Mouse (Mus musculus): ENCODE measurements at regions not wholly inside any gene's neighbourhood (a gene's known extent, or its start where the extent isn't known, plus 50 kb on each side); places are given as distances from the start of the nearest gene placed in this dataset.
A peak's percentile ranks its signal among the peaks of the same experiment; 100 is the strongest.

DNA sequence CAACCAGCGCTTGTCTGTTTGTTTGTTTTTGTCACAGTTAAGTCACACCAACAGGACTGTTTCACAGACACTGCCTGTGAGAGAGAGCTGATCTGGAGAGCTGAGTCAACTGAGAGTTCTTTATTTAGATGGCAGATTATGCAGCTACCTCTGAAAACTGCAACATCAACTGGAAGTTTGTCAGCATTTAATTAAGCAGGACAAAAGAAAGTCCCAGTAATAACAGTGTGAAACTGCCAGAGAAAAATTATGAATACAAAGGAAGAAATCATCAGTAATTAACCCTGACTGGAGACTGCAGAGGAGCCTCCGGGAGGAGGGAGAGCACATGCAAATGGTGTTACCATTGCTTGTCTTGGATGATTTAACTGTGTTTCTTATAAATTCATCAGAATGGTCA lies 495.5 kb upstream of the Prmt6 start:
- 62% methylated on average over 2 of the region's 2 CpGs for WGBS
- Histone ChIP-seq H3K4me2 (ENCODE audit: low read depth, low read length, poor library complexity, severe bottlenecking) (no peak overlapping the region), H3K36me3 (ENCODE audit: insufficient read depth, low read length) (no peaks in the 10 kb centered on the region), H3K9ac (replicated peaks; ENCODE audit: low read length, poor library complexity, severe bottlenecking) (no peak overlapping the region), H3K4me1 (ENCODE audit: insufficient read depth, low read length) (no peaks in the 10 kb centered on the region), H3K4me3 (ENCODE audit: low read depth, low read length) (no peak overlapping the region), H3K27me3 (ENCODE audit: insufficient read depth, low read length) (no peaks in the 10 kb centered on the region), H3K9me3 (ENCODE audit: low read length) (no peaks in the 10 kb centered on the region), H3K27ac (ENCODE audit: low read depth, low read length) (no peak overlapping the region)
- ATAC-seq (ENCODE audit: low FRiP score) (no peak), DNase-seq (ENCODE audit: low spot score) (no peak)
- TF ChIP-seq CTCF (IDR thresholded peaks at IDR 0.05), result no peak

DNA sequence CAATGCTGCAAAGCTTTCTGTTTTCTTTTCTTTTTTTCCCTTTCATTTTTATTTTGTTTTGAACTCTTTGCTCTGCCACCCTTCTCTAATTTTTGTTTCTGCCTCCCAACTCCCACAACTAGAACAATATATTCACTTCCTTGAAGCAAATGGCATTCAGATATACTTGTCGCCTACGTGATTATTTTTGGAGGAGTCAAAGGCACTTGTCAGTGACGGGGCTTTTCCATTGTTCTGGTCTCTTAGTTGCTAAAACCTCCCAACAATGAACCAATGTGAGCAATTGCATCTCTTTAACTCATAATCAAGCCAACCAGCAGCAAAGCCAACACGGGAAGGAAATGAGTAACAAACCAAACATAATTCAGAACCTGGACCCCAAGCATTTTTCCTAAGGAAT lies 449.3 kb upstream of the Prmt6 start:
- TF ChIP-seq CTCF (IDR thresholded peaks at IDR 0.05), result no peak
- Histone ChIP-seq H3K9me3 (ENCODE audit: low read length) (no peaks in the 10 kb centered on the region), H3K27me3 (ENCODE audit: insufficient read depth, low read length) (no peaks in the 10 kb centered on the region), H3K4me2 (ENCODE audit: low read depth, low read length, poor library complexity, severe bottlenecking) (no peak overlapping the region), H3K27ac (ENCODE audit: low read depth, low read length) (no peak overlapping the region), H3K4me1 (ENCODE audit: insufficient read depth, low read length) (no peaks in the 10 kb centered on the region), H3K9ac (replicated peaks; ENCODE audit: low read length, poor library complexity, severe bottlenecking) (no peak overlapping the region), H3K4me3 (ENCODE audit: low read depth, low read length) (no peak overlapping the region), H3K36me3 (ENCODE audit: insufficient read depth, low read length) (no peaks in the 10 kb centered on the region)
- no peak for ATAC-seq (ENCODE audit: low FRiP score)
- 20% methylated on average over 4 of the region's 4 CpGs for WGBS
- no peak for DNase-seq (ENCODE audit: low spot score)

DNA sequence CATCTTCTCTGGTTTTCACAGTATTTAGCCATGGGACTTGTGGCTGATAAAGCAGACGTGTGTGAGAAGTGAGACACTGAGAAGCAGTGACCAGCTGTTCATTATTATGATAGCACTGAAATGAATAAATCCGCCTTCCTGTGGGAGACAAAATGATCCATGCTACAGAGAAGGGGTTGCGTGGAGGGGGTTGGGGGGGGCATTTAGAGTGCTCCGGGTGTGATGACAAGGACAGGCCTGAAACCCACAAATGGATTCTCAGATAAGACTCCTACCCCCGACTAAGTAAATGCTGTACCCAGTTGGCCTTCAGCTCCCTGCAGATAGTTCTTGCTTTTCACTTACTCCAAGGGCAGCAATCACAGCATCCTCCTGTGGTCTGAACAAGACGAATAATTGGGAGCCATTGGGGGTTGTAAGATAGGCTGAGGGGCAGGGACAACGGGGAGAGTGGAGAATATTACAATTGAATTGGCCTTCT lies 416.8 kb upstream of the Prmt6 start:
- Histone ChIP-seq H3K9me3 (ENCODE audit: low read length) (no peaks in the 10 kb centered on the region), H3K9ac (replicated peaks; ENCODE audit: low read length, poor library complexity, severe bottlenecking) (no peak overlapping the region), H3K27ac (ENCODE audit: low read depth, low read length) (no peak overlapping the region), H3K4me2 (ENCODE audit: low read depth, low read length, poor library complexity, severe bottlenecking) (no peak overlapping the region), H3K4me1 (ENCODE audit: insufficient read depth, low read length) (no peaks in the 10 kb centered on the region), H3K27me3 (ENCODE audit: insufficient read depth, low read length) (no peaks in the 10 kb centered on the region), H3K36me3 (ENCODE audit: insufficient read depth, low read length) (no peaks in the 10 kb centered on the region), H3K4me3 (ENCODE audit: low read depth, low read length) (no peak overlapping the region)
- 35% methylated on average over 7 of the region's 7 CpGs for WGBS
- ATAC-seq (ENCODE audit: low FRiP score) (0 out of 2 replicates have a peak, but pooled peaks have one; percentile 41), DNase-seq (ENCODE audit: low spot score) (no peak)
- no peak for TF ChIP-seq CTCF (IDR thresholded peaks at IDR 0.05)

DNA sequence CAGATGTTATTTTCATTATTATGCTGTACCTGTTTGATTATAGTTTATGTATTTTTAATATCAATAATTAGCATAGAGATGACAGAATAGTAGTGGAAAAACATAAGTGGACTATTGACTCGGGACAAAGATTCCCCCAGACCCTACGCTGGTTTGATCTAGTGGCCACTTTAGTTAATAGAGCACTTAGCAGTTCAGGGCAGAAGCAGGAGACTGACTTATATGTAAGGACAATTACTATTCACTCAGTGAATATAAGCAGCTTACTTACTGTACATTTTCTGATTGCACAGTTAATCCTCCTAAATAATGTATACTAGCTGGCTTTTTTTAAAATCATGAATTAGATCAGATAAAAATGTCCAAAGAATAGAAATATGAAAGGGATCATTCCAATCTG lies 416.2 kb upstream of the Prmt6 start:
- no peaks in the 10 kb centered on the region for H3K36me3 ChIP-seq (ENCODE audit: insufficient read depth, low read length)
- no peak for DNase-seq (ENCODE audit: low spot score)
- no peaks in the 10 kb centered on the region for H3K4me1 ChIP-seq (ENCODE audit: insufficient read depth, low read length)
- WGBS, result 71% methylated on average over 2 of the region's 2 CpGs
- no peak overlapping the region for H3K4me3 ChIP-seq (ENCODE audit: low read depth, low read length)
- H3K27me3 ChIP-seq (ENCODE audit: insufficient read depth, low read length), result no peaks in the 10 kb centered on the region
- H3K4me2 ChIP-seq (ENCODE audit: low read depth, low read length, poor library complexity, severe bottlenecking), result no peak overlapping the region
- ATAC-seq (ENCODE audit: low FRiP score), result no peak
- H3K9me3 ChIP-seq (ENCODE audit: low read length), result no peaks in the 10 kb centered on the region
- no peak overlapping the region for H3K27ac ChIP-seq (ENCODE audit: low read depth, low read length)
- no peak for TF ChIP-seq CTCF (IDR thresholded peaks at IDR 0.05)
- no peak overlapping the region for H3K9ac ChIP-seq (replicated peaks; ENCODE audit: low read length, poor library complexity, severe bottlenecking)

DNA sequence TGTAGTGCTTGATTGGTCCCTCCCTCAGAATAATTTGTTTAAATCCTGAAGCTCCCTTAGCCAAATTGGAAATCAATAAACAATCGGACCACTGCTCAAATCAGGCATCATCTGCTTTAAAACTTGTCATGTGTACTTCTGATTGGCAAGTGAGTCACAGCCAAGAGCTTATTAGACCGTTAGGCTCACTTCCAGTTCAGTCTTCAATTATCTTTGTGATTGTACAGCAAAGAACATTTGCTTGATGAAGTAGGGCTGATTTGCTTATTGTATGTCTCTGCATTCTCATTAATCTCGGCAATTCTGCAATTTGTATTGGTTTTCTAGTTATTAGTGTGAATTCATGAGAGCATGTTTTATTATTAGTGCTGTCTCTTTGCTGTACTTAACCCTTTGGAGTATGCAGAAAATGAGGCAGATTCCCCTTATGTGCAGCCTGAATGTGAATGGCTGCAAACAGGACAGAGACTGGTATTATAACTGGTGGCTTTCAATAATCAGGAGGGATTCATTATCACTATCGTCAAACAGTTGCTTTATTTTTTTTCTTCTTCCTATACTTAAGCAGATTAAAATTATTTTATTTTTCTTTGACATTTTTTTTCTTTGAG lies 406.8 kb upstream of the Prmt6 start:
- no peak overlapping the region for H3K4me3 ChIP-seq (ENCODE audit: low read depth, low read length)
- H3K9ac ChIP-seq (replicated peaks; ENCODE audit: low read length, poor library complexity, severe bottlenecking), result no peak overlapping the region
- H3K9me3 ChIP-seq (ENCODE audit: low read length), result no peaks in the 10 kb centered on the region
- no peaks in the 10 kb centered on the region for H3K4me1 ChIP-seq (ENCODE audit: insufficient read depth, low read length)
- no peak overlapping the region for H3K4me2 ChIP-seq (ENCODE audit: low read depth, low read length, poor library complexity, severe bottlenecking)
- no peak for TF ChIP-seq CTCF (IDR thresholded peaks at IDR 0.05)
- H3K27me3 ChIP-seq (ENCODE audit: insufficient read depth, low read length), result no peaks in the 10 kb centered on the region
- H3K36me3 ChIP-seq (ENCODE audit: insufficient read depth, low read length), result no peaks in the 10 kb centered on the region
- DNase-seq (ENCODE audit: low spot score) (no peak), ATAC-seq (ENCODE audit: low FRiP score) (no peak)
- WGBS, result 66% methylated on average over 4 of the region's 4 CpGs
- H3K27ac ChIP-seq (ENCODE audit: low read depth, low read length), result no peak overlapping the region

DNA sequence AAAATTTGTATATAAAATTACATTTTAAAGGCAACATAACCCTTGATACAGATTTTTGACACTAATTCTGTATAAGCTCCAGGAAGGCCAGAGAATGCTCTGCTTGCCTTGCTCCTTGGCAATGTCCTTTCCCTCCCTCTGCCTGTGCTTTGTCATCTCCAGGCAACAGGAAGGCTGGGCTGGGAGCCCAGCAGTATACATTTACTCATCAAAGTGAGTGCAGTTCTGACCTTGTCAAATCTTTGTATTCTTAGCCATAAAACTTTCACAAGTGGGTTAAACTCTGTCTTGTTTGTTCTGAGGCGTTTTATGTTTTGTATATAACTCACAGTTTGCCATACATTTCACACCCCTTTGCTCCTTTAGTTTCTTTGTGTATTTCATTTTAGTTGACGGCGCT lies 375.5 kb upstream of the Prmt6 start:
- no peaks in the 10 kb centered on the region for H3K27me3 ChIP-seq (ENCODE audit: insufficient read depth, low read length)
- ATAC-seq (ENCODE audit: low FRiP score) (no peak), DNase-seq (ENCODE audit: low spot score) (peak; percentile 2)
- no peaks in the 10 kb centered on the region for H3K9me3 ChIP-seq (ENCODE audit: low read length)
- no peaks in the 10 kb centered on the region for H3K36me3 ChIP-seq (ENCODE audit: insufficient read depth, low read length)
- no peak for TF ChIP-seq CTCF (IDR thresholded peaks at IDR 0.05)
- WGBS, result 76% methylated on average over 3 of the region's 3 CpGs
- H3K4me2 ChIP-seq (ENCODE audit: low read depth, low read length, poor library complexity, severe bottlenecking), result no peak overlapping the region
- no peaks in the 10 kb centered on the region for H3K4me1 ChIP-seq (ENCODE audit: insufficient read depth, low read length)
- H3K27ac ChIP-seq (ENCODE audit: low read depth, low read length), result no peak overlapping the region
- H3K9ac ChIP-seq (replicated peaks; ENCODE audit: low read length, poor library complexity, severe bottlenecking), result no peak overlapping the region
- no peak overlapping the region for H3K4me3 ChIP-seq (ENCODE audit: low read depth, low read length)

Data from midbrain, postnatal 0 days (tissue).